In the genomic region with DNA sequence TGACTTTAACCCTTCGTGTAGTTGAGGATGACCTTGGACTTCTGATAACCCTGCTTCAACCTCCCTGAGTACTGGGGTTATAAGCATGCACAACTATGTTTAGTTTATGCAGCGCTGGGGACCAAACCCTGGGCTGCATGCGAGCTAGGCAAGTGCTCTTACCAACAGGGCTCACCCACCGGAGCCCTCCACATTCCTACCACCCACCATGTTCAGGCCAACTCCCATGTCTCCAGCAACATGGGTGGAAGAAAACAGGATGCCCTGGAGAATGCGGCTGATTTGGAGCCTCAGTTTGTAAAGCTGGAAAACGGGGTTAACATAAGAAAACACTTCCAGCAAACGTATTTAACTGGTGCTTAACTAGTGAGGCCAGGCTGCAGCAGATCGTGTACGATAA, we compare ENCODE assay signal across 8 mouse cellular contexts. TPM values are rescaled to one million over a fixed set of nuclear protein-coding genes. Genes with fewer than 3 reads are reported as not detected.
DNase-seq lines count a peak whose midpoint lies in the region; ATAC-seq and TF ChIP-seq lines count a peak whose summit lies in the region.

No protein-coding gene starts in this region.

- no peaks in the 10 kb centered on the region for H3K9me3 ChIP-seq in embryonic facial prominence, embryonic 13.5 days
- no peaks in the 10 kb centered on the region for H3K9me3 ChIP-seq in limb, embryonic 10.5 days (replicated peaks)
- H3K9me3 ChIP-seq in neural tube, embryonic 15.5 days (replicated peaks): no peaks in the 10 kb centered on the region

- no peak for TF ChIP-seq POLR2A in lung, adult 2 months (IDR thresholded peaks at IDR 0.05; ENCODE audit: borderline replicate concordance, extremely low read depth, low read depth, low read length)

- H3K4me3 ChIP-seq in lung, adult 2 months (replicated peaks; ENCODE audit: extremely low read depth, low read depth, low read length): peak overlapping the region; percentile 93
- H3K4me3 ChIP-seq in embryonic facial prominence, embryonic 13.5 days: peak overlapping the region; percentile 82
- peak overlapping the region; percentile 84 for H3K4me3 ChIP-seq in limb, embryonic 10.5 days
- peak overlapping the region; percentile 53 for H3K4me3 ChIP-seq in neural tube, embryonic 15.5 days (replicated peaks)

- H3K9ac ChIP-seq in embryonic facial prominence, embryonic 13.5 days: peak overlapping the region; percentile 89
- H3K9ac ChIP-seq in neural tube, embryonic 15.5 days (replicated peaks): peak overlapping the region; percentile 59; the same call in 1 of the 2 replicates

- 17% methylated on average over 9 of the region's 9 CpGs for WGBS in lung, adult 2 months
- 19% methylated on average over 9 of the region's 9 CpGs for WGBS in embryonic facial prominence, embryonic 13.5 days
- WGBS in limb, embryonic 10.5 days: 29% methylated on average over 9 of the region's 9 CpGs
- WGBS in neural tube, embryonic 15.5 days: 26% methylated on average over 9 of the region's 9 CpGs

- peaks cover 13% of the 10 kb centered on the region for H3K36me3 ChIP-seq in embryonic facial prominence, embryonic 13.5 days
- peaks cover 15% of the 10 kb centered on the region for H3K36me3 ChIP-seq in limb, embryonic 10.5 days
- no peaks in the 10 kb centered on the region for H3K36me3 ChIP-seq in neural tube, embryonic 15.5 days

- no peaks in the 10 kb centered on the region for H3K27me3 ChIP-seq in embryonic facial prominence, embryonic 13.5 days
- no peaks in the 10 kb centered on the region for H3K27me3 ChIP-seq in limb, embryonic 10.5 days (ENCODE audit: low read depth, poor library complexity, severe bottlenecking)
- no peaks in the 10 kb centered on the region for H3K27me3 ChIP-seq in neural tube, embryonic 15.5 days (replicated peaks)

- no peak for ATAC-seq in embryonic facial prominence, embryonic 13.5 days (ENCODE audit: insufficient number of reproducible peaks, insufficient read depth, low FRiP score, low TSS enrichment, low read depth)
- no peak for ATAC-seq in neural tube, embryonic 15.5 days (ENCODE audit: low FRiP score)

- no peak for DNase-seq in lung, adult 2 months
- DNase-seq in lung, postnatal 4 days: no peak
- DNase-seq in limb, embryonic 10.5 days (ENCODE audit: low spot score): no peak
- no peak for DNase-seq in layer of hippocampus, adult 9-11 months
- DNase-seq in gastrocnemius, adult 18-20 months (ENCODE audit: low spot score): no peak
- no peak for DNase-seq in thymus, postnatal 25 days

- H3K27ac ChIP-seq in embryonic facial prominence, embryonic 13.5 days: peak overlapping the region; percentile 87
- peak overlapping the region; percentile 91; the same call in 1 of the 2 replicates for H3K27ac ChIP-seq in limb, embryonic 10.5 days
- H3K27ac ChIP-seq in neural tube, embryonic 15.5 days (replicated peaks): no peak overlapping the region

- no peak for TF ChIP-seq CTCF in lung, adult 2 months (IDR thresholded peaks at IDR 0.05; ENCODE audit: insufficient read depth, low read length)

- peaks cover 12% of the 10 kb centered on the region for H3K4me1 ChIP-seq in lung, adult 2 months (ENCODE audit: control insufficient read depth, insufficient read depth, low read length)
- peaks cover 62% of the 10 kb centered on the region for H3K4me1 ChIP-seq in embryonic facial prominence, embryonic 13.5 days
- H3K4me1 ChIP-seq in limb, embryonic 10.5 days: peaks cover 67% of the 10 kb centered on the region
- H3K4me1 ChIP-seq in neural tube, embryonic 15.5 days: peaks cover 18% of the 10 kb centered on the region

- H3K4me2 ChIP-seq in embryonic facial prominence, embryonic 13.5 days: peak overlapping the region; percentile 78
- H3K4me2 ChIP-seq in neural tube, embryonic 15.5 days: peak overlapping the region; percentile 85

RNA-seq across cellular contexts. Expression of gene Plod1, which starts 0.7 kb away (rescaled TPM):
- 45.0 and 62.2 TPM in 2 replicates for polyA plus RNA-seq in lung, adult 2 months (2012; rRNA removed)
- polyA plus RNA-seq in embryonic facial prominence, embryonic 13.5 days (2015; fragmentation: Nextera tagmentation; extraction: Ambion mirVana): 68.6 and 76.3 TPM in 2 replicates
- polyA plus RNA-seq in limb, embryonic 10.5 days (2016; fragmentation: Nextera tagmentation; extraction: Ambion mirVana): 29.1 and 31.5 TPM in 2 replicates
- polyA plus RNA-seq in neural tube, embryonic 15.5 days (2015; fragmentation: Nextera tagmentation; extraction: Ambion mirVana): 29.2 and 31.8 TPM in 2 replicates
- 10 to 100 TPM; 16.0 to 17.2 TPM for total RNA-seq in gastrocnemius, adult 18-20 months (2021)

RNA-seq across cellular contexts. Expression of gene 2510039O18Rik, which starts 4.8 kb away (rescaled TPM):
- 84.1 and 97.5 TPM in 2 replicates for polyA plus RNA-seq in lung, adult 2 months (2012; rRNA removed)
- 14.3 and 17.7 TPM in 2 replicates for polyA plus RNA-seq in embryonic facial prominence, embryonic 13.5 days (2015; fragmentation: Nextera tagmentation; extraction: Ambion mirVana)
- 13.3 and 13.5 TPM in 2 replicates for polyA plus RNA-seq in limb, embryonic 10.5 days (2016; fragmentation: Nextera tagmentation; extraction: Ambion mirVana)
- 11.5 and 13.5 TPM in 2 replicates for polyA plus RNA-seq in neural tube, embryonic 15.5 days (2015; fragmentation: Nextera tagmentation; extraction: Ambion mirVana)
- total RNA-seq in gastrocnemius, adult 18-20 months (2021): 10 to 100 TPM; 19.2 to 19.8 TPM

RNA-seq across cellular contexts. Expression of gene Mfn2, which starts 31.4 kb away (rescaled TPM):
- 36.5 and 52.2 TPM in 2 replicates for polyA plus RNA-seq in lung, adult 2 months (2012; rRNA removed)
- polyA plus RNA-seq in embryonic facial prominence, embryonic 13.5 days (2015; fragmentation: Nextera tagmentation; extraction: Ambion mirVana): 34.3 and 34.6 TPM in 2 replicates
- polyA plus RNA-seq in limb, embryonic 10.5 days (2016; fragmentation: Nextera tagmentation; extraction: Ambion mirVana): 29.7 and 31.5 TPM in 2 replicates
- 89.9 and 100 TPM in 2 replicates for polyA plus RNA-seq in neural tube, embryonic 15.5 days (2015; fragmentation: Nextera tagmentation; extraction: Ambion mirVana)
- 100 to 1,000 TPM; 403 to 443 TPM for total RNA-seq in gastrocnemius, adult 18-20 months (2021)

RNA-seq across cellular contexts. Expression of gene Nppb, which starts 49.7 kb away (rescaled TPM):
- not detected in 2 replicates for polyA plus RNA-seq in lung, adult 2 months (2012; rRNA removed)
- 0.28 and 0.95 TPM in 2 replicates for polyA plus RNA-seq in embryonic facial prominence, embryonic 13.5 days (2015; fragmentation: Nextera tagmentation; extraction: Ambion mirVana)
- not detected in 2 replicates for polyA plus RNA-seq in limb, embryonic 10.5 days (2016; fragmentation: Nextera tagmentation; extraction: Ambion mirVana)
- polyA plus RNA-seq in neural tube, embryonic 15.5 days (2015; fragmentation: Nextera tagmentation; extraction: Ambion mirVana): 0.33 TPM in 1 of 2 replicates, not detected in the other
- total RNA-seq in gastrocnemius, adult 18-20 months (2021): not detected
